Mouse (Mus musculus) lung, adult 18-20 months (tissue): Measurements from ENCODE around the gene Cd300ld.
"Not testable (repeated sequence)": the region's sequence is repeated elsewhere in the genome, so short reads cannot be mapped to it uniquely, and the experiment has no call there.

ENCODE experiments used
- DNase-seq, 2 experiments: peaks; one replicate each; pipeline ENCODE4 v3.0.0; 2022; ENCODE audit warnings: mixed read lengths in 2 of 2

Cd300ld gene

GRCm38 (mm10) chr11:114989793-114990192 is at the start of gene Cd300ld:
Gene Cd300ld (minus strand): TSS chr11:114989922.
- DNase-seq = no peak

GRCm38 (mm10) chr11:115037669-115038068 is 47.9 kb upstream of the Cd300ld start, which contains the start of gene Cd300ld5:
Gene Cd300ld5 (minus strand): TSS chr11:115037769.
- not testable (repeated sequence) for DNase-seq

GRCm38 (mm10) chr11:115026912-115027311 is 37.2 kb upstream of the Cd300ld start, which contains the start of gene Cd300ld4:
Gene Cd300ld4 (minus strand): TSS chr11:115027012.
- DNase-seq = not testable (repeated sequence)

GRCm38 (mm10) chr11:115016093-115016492 is 26.4 kb upstream of the Cd300ld start, which contains the start of gene Cd300ld2:
Gene Cd300ld2 (minus strand): TSS chr11:115016193.
- DNase-seq = not testable (repeated sequence)

GRCm38 (mm10) chr11:115004070-115004469 is 14.3 kb upstream of the Cd300ld start:
- DNase-seq = peak; percentile 7 to 12

- DNase-seq = no peak
Measured at GRCm38 (mm10) chr11:115001474-115002040, 11.8 kb upstream of the Cd300ld start, which contains the start of gene Cd300c2. Gene Cd300c2 (minus strand): TSS chr11:115001880.

- DNase-seq = no peak
Measured at GRCm38 (mm10) chr11:114981866-114982265, 7.9 kb downstream of the Cd300ld start.

- no peak for DNase-seq
Measured at GRCm38 (mm10) chr11:114972726-114973125, 17.0 kb downstream of the Cd300ld start.

- DNase-seq = peak; percentile 21 to 40
Measured at GRCm38 (mm10) chr11:114968752-114969207, 20.9 kb downstream of the Cd300ld start, which contains the start of gene Cd300c. Gene Cd300c (minus strand): TSS chr11:114969157.

GRCm38 (mm10) chr11:114965182-114965828 is 24.4 kb downstream of the Cd300ld start:
- peak; percentile 26 to 33 for DNase-seq

GRCm38 (mm10) chr11:114960369-114960768 is 29.4 kb downstream of the Cd300ld start:
- no peak for DNase-seq

- DNase-seq = no peak
Measured at GRCm38 (mm10) chr11:114934144-114934543, 55.6 kb downstream of the Cd300ld start, which contains the start of gene Cd300lb. Gene Cd300lb (minus strand): TSS chr11:114934386.

GRCm38 (mm10) chr11:114933591-114933990 is 56.1 kb downstream of the Cd300ld start:
- no peak for DNase-seq
